Mouse (Mus musculus) forebrain, embryonic 13.5 days (tissue): ENCODE measurements around the gene Sag. TPM values are rescaled to one million over a fixed set of nuclear protein-coding genes. Genes with fewer than 3 reads are reported as not detected.
A peak's percentile ranks its signal among the peaks of the same experiment; 100 is the strongest.

ENCODE experiments used
- ATAC-seq: fragments of 200-750 bp; cut with Nextera tagmentation; 2 replicates; pipeline ENCODE4 v1.8.0; 2017
- H3K27ac ChIP-seq: fragments of 300-500 bp; sonication (generic); 2 replicates; pipeline ENCODE4 v1.5.1; 2015; ENCODE audit warnings: inconsistent platforms, mild to moderate bottlenecking, moderate library complexity
- H3K27me3 ChIP-seq: fragments of 300-500 bp; sonication (generic); 2 replicates; pipeline ENCODE4 v1.6.1; 2015; ENCODE audit warnings: mild to moderate bottlenecking, inconsistent platforms
- H3K36me3 ChIP-seq: fragments of 300-500 bp; sonication (generic); 2 replicates; pipeline ENCODE4 v1.6.1; 2015; ENCODE audit warnings: mild to moderate bottlenecking, inconsistent platforms; ENCODE audit not compliant: poor library complexity, severe bottlenecking
- H3K4me1 ChIP-seq: fragments of 300-500 bp; sonication (generic); 2 replicates; pipeline ENCODE4 v1.6.1; 2015; ENCODE audit warnings: inconsistent platforms
- H3K4me2 ChIP-seq: fragments of 300-500 bp; sonication (generic); 2 replicates; pipeline ENCODE4 v1.6.1; 2015; ENCODE audit warnings: inconsistent platforms, mild to moderate bottlenecking, moderate library complexity
- H3K4me3 ChIP-seq: fragments of 300-500 bp; sonication (generic); 2 replicates; pipeline ENCODE4 v1.5.1; 2015; ENCODE audit warnings: mild to moderate bottlenecking, inconsistent platforms
- H3K9ac ChIP-seq: fragments of 300-500 bp; sonication (generic); 2 replicates; pipeline ENCODE4 v1.6.1; 2015; ENCODE audit warnings: mild to moderate bottlenecking, inconsistent platforms
- H3K9me3 ChIP-seq: fragments of 300-500 bp; sonication (generic); replicated peaks from 2 replicates; pipeline ENCODE4 v1.6.1; 2016; ENCODE audit warnings: inconsistent platforms
- WGBS: fragments of 180-500 bp; shearing (Covaris S2); methylation state at CpG from one replicate; pipeline ENCODE4 v1.1.7; 2015; 5-methylcytosine and 5-hydroxymethylcytosine counted together
- polyA plus RNA-seq: library from polyadenylated mRNA; unstranded; fragments of >200 nt; fragmentation: Nextera tagmentation; extraction: Ambion mirVana; gene quantifications from 2 replicates; pipeline ENCODE4 v1.2.1, GENCODE M21; 2015

Gene Sag
- polyA plus RNA-seq, 1 experiment from 2014 or later: 2.8 TPM

DNA sequence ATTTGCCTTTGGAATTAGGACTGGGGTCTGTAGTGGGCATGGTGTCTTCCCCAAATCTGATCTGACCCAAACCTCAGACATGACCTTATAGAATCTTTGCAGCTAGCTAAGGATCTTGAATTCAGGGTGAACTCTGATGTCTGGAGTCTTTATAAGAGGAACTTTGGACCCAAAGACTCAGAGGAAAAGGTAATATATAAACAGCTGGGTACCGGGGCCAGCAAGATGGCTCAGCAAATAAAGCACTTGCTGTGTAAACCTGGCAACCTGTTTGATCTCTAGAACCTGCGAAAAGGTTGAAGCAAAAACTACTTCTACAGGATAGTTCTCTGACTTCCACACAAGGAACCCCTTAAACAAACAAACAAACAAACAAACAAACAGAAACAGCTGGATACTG lies 55.0 kb downstream of the Sag start:
- H3K9me3 ChIP-seq: no peaks in the 10 kb centered on the region
- H3K27ac ChIP-seq: no peak overlapping the region
- no peaks in the 10 kb centered on the region for H3K36me3 ChIP-seq
- no peaks in the 10 kb centered on the region for H3K27me3 ChIP-seq
- WGBS: 93% methylated on average over 2 of the region's 2 CpGs
- H3K4me1 ChIP-seq: peaks cover 20% of the 10 kb centered on the region
- no peak for ATAC-seq
- H3K9ac ChIP-seq: no peak overlapping the region
- H3K4me3 ChIP-seq: no peak overlapping the region
- H3K4me2 ChIP-seq: no peak overlapping the region

GRCm38 (mm10) chr1:87863602-87864001 lies 60.1 kb downstream of the Sag start:
- no peaks in the 10 kb centered on the region for H3K27me3 ChIP-seq
- ATAC-seq: no peak
- H3K9ac ChIP-seq: no peak overlapping the region
- WGBS: 78% methylated on average over 3 of the region's 3 CpGs
- H3K4me2 ChIP-seq: no peak overlapping the region
- H3K36me3 ChIP-seq: no peaks in the 10 kb centered on the region
- H3K4me3 ChIP-seq: no peak overlapping the region
- H3K27ac ChIP-seq: no peak overlapping the region
- H3K9me3 ChIP-seq: no peaks in the 10 kb centered on the region
- no peaks in the 10 kb centered on the region for H3K4me1 ChIP-seq

DNA sequence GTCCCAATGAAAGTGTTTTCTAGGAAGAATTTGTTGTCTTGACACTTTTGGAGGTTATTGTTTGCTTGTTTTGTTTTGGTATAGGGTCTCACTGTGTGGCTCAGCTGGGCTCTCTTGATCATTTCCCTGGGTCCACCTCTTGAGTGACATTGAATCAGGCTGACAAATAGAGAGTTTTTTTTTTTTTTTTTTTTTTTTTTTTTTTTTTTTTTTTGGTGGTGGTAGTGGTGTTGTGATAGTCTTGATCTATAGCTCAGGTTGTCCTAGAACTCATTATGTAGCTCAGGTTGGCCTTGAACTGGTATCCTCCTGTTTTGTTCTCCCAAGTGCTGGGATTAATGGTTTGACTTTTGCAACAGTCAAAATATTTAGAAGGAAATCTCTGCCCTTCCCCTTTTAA lies 61.4 kb downstream of the Sag start:
- no peaks in the 10 kb centered on the region for H3K36me3 ChIP-seq
- ATAC-seq: no peak
- H3K27me3 ChIP-seq: no peaks in the 10 kb centered on the region
- H3K4me1 ChIP-seq: no peaks in the 10 kb centered on the region
- H3K9me3 ChIP-seq: no peaks in the 10 kb centered on the region
- H3K4me3 ChIP-seq: no peak overlapping the region
- no peak overlapping the region for H3K4me2 ChIP-seq
- no peak overlapping the region for H3K9ac ChIP-seq
- no peak overlapping the region for H3K27ac ChIP-seq

- ATAC-seq: no peak
- no peak overlapping the region for H3K9ac ChIP-seq
- H3K9me3 ChIP-seq: no peaks in the 10 kb centered on the region
- H3K36me3 ChIP-seq: no peaks in the 10 kb centered on the region
- 93% methylated on average over 1 of the region's 1 CpGs for WGBS
- H3K4me3 ChIP-seq: no peak overlapping the region
- H3K4me1 ChIP-seq: no peaks in the 10 kb centered on the region
- no peaks in the 10 kb centered on the region for H3K27me3 ChIP-seq
- H3K27ac ChIP-seq: no peak overlapping the region
- H3K4me2 ChIP-seq: no peak overlapping the region
Measured at GRCm38 (mm10) chr1:87866672-87867071, 63.2 kb downstream of the Sag start.

DNA sequence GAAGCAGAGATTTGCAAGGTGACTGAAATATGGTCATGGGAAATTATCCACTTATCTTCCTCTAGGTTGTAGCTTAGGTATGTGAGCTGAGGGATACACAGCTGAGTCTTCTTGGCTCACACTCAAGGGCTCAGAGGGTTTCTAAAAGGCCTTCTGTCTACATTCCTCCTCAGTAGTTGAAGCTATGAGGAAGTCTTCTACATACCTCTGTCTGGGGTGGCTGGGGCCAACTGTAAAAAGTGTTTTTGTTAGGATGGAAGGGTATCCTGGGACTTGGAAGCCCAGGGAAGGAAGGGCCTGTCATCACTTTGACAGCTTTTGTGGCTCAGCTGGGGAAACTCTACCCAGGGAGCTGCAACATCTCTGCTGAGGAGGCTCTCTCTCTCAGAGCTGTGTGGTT lies 68.1 kb downstream of the Sag start:
- no peaks in the 10 kb centered on the region for H3K4me1 ChIP-seq
- H3K4me3 ChIP-seq: no peak overlapping the region
- H3K9ac ChIP-seq: no peak overlapping the region
- no peaks in the 10 kb centered on the region for H3K27me3 ChIP-seq
- ATAC-seq: no peak
- H3K27ac ChIP-seq: no peak overlapping the region
- no peaks in the 10 kb centered on the region for H3K36me3 ChIP-seq
- no peaks in the 10 kb centered on the region for H3K9me3 ChIP-seq
- no peak overlapping the region for H3K4me2 ChIP-seq

- Histone ChIP-seq H3K4me2 (no peak overlapping the region), H3K9me3 (no peaks in the 10 kb centered on the region), H3K4me1 (peaks cover 7% of the 10 kb centered on the region; the same call in 1 of the 2 replicates), H3K27ac (no peak overlapping the region), H3K27me3 (no peaks in the 10 kb centered on the region), H3K4me3 (no peak overlapping the region), H3K9ac (no peak overlapping the region), H3K36me3 (no peaks in the 10 kb centered on the region)
- ATAC-seq: no peak
Measured at GRCm38 (mm10) chr1:87873081-87873480, 69.6 kb downstream of the Sag start.

GRCm38 (mm10) chr1:87876065-87876464 lies 72.6 kb downstream of the Sag start:
- Histone ChIP-seq H3K9ac (no peak overlapping the region), H3K9me3 (no peaks in the 10 kb centered on the region), H3K27me3 (no peaks in the 10 kb centered on the region), H3K4me2 (no peak overlapping the region), H3K4me1 (peaks cover 26% of the 10 kb centered on the region), H3K4me3 (no peak overlapping the region), H3K27ac (no peak overlapping the region), H3K36me3 (peaks cover 3% of the 10 kb centered on the region; the same call in 1 of the 2 replicates)
- 93% methylated on average over 1 of the region's 1 CpGs for WGBS
- no peak for ATAC-seq

GRCm38 (mm10) chr1:87877552-87878283 lies 74.2 kb downstream of the Sag start:
- peak overlapping the region; percentile 40; the same call in 1 of the 2 replicates for H3K27ac ChIP-seq
- H3K36me3 ChIP-seq: peaks cover 14% of the 10 kb centered on the region; the same call in 1 of the 2 replicates
- ATAC-seq: no peak
- H3K4me3 ChIP-seq: no peak overlapping the region
- H3K9ac ChIP-seq: no peak overlapping the region
- 78% methylated on average over 9 of the region's 9 CpGs for WGBS
- peaks cover 26% of the 10 kb centered on the region for H3K4me1 ChIP-seq
- H3K27me3 ChIP-seq: no peaks in the 10 kb centered on the region
- no peaks in the 10 kb centered on the region for H3K9me3 ChIP-seq
- no peak overlapping the region for H3K4me2 ChIP-seq

- Histone ChIP-seq H3K9ac (no peak overlapping the region), H3K9me3 (no peaks in the 10 kb centered on the region), H3K4me3 (no peak overlapping the region), H3K27ac (no peak overlapping the region), H3K36me3 (peaks cover 25% of the 10 kb centered on the region; the same call in 1 of the 2 replicates), H3K27me3 (no peaks in the 10 kb centered on the region), H3K4me1 (peaks cover 26% of the 10 kb centered on the region), H3K4me2 (no peak overlapping the region)
- no peak for ATAC-seq
- 93% methylated on average over 3 of the region's 3 CpGs for WGBS
Measured at GRCm38 (mm10) chr1:87879034-87879433, 75.6 kb downstream of the Sag start.

DNA sequence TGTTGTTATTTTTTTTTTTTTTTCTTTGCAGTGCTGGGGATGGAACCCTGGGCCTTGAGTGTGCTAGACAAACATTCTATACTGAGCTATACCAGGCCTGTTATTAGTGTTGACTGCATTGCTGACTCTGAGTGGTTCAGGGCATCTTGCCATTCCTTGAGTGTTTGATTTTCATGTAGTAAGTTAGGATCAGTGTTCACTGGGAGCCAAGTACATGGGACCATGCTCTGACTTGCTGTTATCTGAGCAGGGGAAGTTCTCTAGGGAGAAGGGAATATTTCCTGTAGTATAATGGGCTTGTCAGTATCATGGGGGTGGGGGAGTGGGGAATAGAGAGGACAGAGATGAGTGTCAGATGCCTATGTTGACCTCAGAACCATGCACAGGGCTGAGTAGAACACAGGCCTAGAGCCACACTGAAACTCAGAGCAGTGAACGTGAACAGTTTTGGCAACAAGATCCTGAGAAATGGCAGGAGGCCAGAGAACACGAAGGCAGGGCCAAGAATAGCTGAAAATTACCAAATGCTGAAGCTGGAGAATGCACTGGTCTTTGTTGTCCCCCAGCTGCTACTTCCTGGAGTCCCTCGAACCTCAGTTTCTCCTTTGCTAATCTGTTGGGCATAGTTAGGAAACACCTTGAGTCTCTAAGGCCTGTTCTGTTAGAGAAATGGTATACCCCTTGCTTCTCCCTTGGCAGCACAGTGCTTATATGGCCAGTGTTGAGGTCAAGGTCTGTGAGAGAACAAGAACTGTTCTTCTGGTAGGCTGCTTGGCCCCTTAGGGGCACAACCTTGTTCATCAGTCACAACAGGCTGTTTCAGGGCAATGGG lies 76.2 kb downstream of the Sag start:
- WGBS: 38% methylated on average over 3 of the region's 3 CpGs
- Histone ChIP-seq H3K4me3 (no peak overlapping the region), H3K9ac (no peak overlapping the region; the same call in 1 of the 2 replicates), H3K4me2 (no peak overlapping the region), H3K27ac (peak overlapping the region; percentile 40), H3K4me1 (peaks cover 26% of the 10 kb centered on the region), H3K9me3 (no peaks in the 10 kb centered on the region), H3K27me3 (no peaks in the 10 kb centered on the region), H3K36me3 (peaks cover 32% of the 10 kb centered on the region)
- ATAC-seq: peak; percentile 50

- Histone ChIP-seq H3K27me3 (no peaks in the 10 kb centered on the region), H3K27ac (peak overlapping the region; percentile 40)
Measured at GRCm38 (mm10) chr1:87880326-87880627, 76.8 kb downstream of the Sag start.

GRCm38 (mm10) chr1:87880856-87881255 lies 77.4 kb downstream of the Sag start:
- Histone ChIP-seq H3K9ac (no peak overlapping the region), H3K4me1 (peaks cover 26% of the 10 kb centered on the region), H3K4me3 (no peak overlapping the region), H3K27ac (no peak overlapping the region), H3K9me3 (no peaks in the 10 kb centered on the region), H3K4me2 (no peak overlapping the region), H3K36me3 (peaks cover 41% of the 10 kb centered on the region), H3K27me3 (no peaks in the 10 kb centered on the region)
- 81% methylated on average over 2 of the region's 2 CpGs for WGBS
- ATAC-seq: no peak

More at GRCm38 (mm10) chr1:87880326-87880627, 76.8 kb downstream of the Sag start:
- Histone ChIP-seq H3K9me3 (no peaks in the 10 kb centered on the region), H3K9ac (no peak overlapping the region; the same call in 1 of the 2 replicates), H3K36me3 (peaks cover 37% of the 10 kb centered on the region), H3K4me1 (peaks cover 26% of the 10 kb centered on the region), H3K4me2 (no peak overlapping the region), H3K4me3 (no peak overlapping the region)
- ATAC-seq: no peak
- WGBS: 79% methylated on average over 6 of the region's 6 CpGs
